Mouse (Mus musculus) heart, embryonic 12.5 days (tissue): Measurements from ENCODE around the gene Creb1. TPM values are rescaled to one million over a fixed set of nuclear protein-coding genes. Genes with fewer than 3 reads are reported as not detected.

ENCODE experiments used
- ATAC-seq: fragments of 200-750 bp; cut with Nextera tagmentation; 2 replicates; pipeline ENCODE4 v1.8.0; 2017; ENCODE audit warnings: moderate TSS enrichment, moderate library complexity; ENCODE audit not compliant: insufficient number of reproducible peaks, low FRiP score
- H3K27ac ChIP-seq: fragments of 300-500 bp; sonication (generic); 2 replicates; pipeline ENCODE4 v1.5.1; 2016; ENCODE audit warnings: mild to moderate bottlenecking, moderate library complexity; ENCODE audit not compliant: poor library complexity, severe bottlenecking
- H3K27me3 ChIP-seq: fragments of 300-500 bp; sonication (generic); replicated peaks from 2 replicates; pipeline ENCODE4 v1.6.1; 2016; ENCODE audit warnings: mild to moderate bottlenecking, moderate library complexity
- H3K36me3 ChIP-seq: fragments of 300-500 bp; sonication (generic); 2 replicates; pipeline ENCODE4 v1.6.1; 2016; ENCODE audit warnings: mild to moderate bottlenecking, moderate library complexity
- H3K4me1 ChIP-seq: fragments of 300-500 bp; sonication (generic); replicated peaks from 2 replicates; pipeline ENCODE4 v1.6.1; 2016; ENCODE audit warnings: mild to moderate bottlenecking
- H3K4me2 ChIP-seq: fragments of 300-500 bp; sonication (generic); 2 replicates; pipeline ENCODE4 v1.6.1; 2016; ENCODE audit warnings: mild to moderate bottlenecking, moderate library complexity
- H3K4me3 ChIP-seq: fragments of 300-500 bp; sonication (generic); 2 replicates; pipeline ENCODE4 v1.5.1; 2016; ENCODE audit warnings: mild to moderate bottlenecking
- H3K9ac ChIP-seq: fragments of 300-500 bp; sonication (generic); 2 replicates; pipeline ENCODE4 v1.6.1; 2016; ENCODE audit warnings: mild to moderate bottlenecking, moderate library complexity
- H3K9me3 ChIP-seq: fragments of 300-500 bp; sonication (generic); replicated peaks from 2 replicates; pipeline ENCODE4 v1.6.1; 2016; ENCODE audit warnings: mild to moderate bottlenecking, moderate library complexity
- WGBS: fragments of 180-500 bp; shearing (Covaris S2); methylation state at CpG from one replicate; pipeline ENCODE4 v1.1.7; 2016; 5-methylcytosine and 5-hydroxymethylcytosine counted together
- polyA plus RNA-seq: library from polyadenylated mRNA; unstranded; fragments of >200 nt; fragmentation: Nextera tagmentation; extraction: Ambion mirVana; gene quantifications from 2 replicates; pipeline ENCODE4 v1.2.1, GENCODE M21; 2016

Gene Creb1
- polyA plus RNA-seq, 1 experiment from 2014 or later: 28.9 TPM

DNA sequence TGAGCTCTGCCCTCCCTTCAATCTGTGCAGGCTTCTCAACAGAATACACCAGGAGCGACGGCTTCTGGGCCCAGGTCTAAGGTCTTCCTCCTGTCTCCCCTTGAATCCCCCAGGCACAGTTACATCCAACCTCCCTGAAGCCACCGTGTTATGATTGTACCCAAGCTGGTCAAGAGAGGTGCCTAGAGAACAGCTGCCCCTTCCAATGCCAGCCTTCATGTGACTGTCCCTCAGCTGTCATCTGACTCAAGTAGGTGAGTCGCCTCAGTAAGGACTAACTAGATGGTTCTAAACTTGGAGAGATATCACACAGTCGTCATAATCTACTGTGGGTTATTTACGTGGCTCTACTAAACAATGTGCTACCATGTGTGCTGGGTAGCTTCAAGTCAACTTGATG is 121.3 kb downstream of the Creb1 start:
- Histone ChIP-seq H3K4me1 (no peaks in the 10 kb centered on the region; the same call in 1 of the 2 replicates), H3K27me3 (no peaks in the 10 kb centered on the region), H3K36me3 (no peaks in the 10 kb centered on the region), H3K27ac (no peak overlapping the region), H3K4me3 (no peak overlapping the region), H3K4me2 (no peak overlapping the region), H3K9me3 (no peaks in the 10 kb centered on the region), H3K9ac (no peak overlapping the region)
- no peak for ATAC-seq
- WGBS: 86% methylated on average over 6 of the region's 6 CpGs

Other genes with a start within 250 kb of the Creb1 start
- 9.9 and 11.2 TPM in 2 replicates for gene Mettl21a, start 84.6 kb downstream of the Creb1 start, polyA plus RNA-seq
- gene Ccnyl1, start 157.8 kb downstream of the Creb1 start, polyA plus RNA-seq: 4.1 and 4.2 TPM in 2 replicates
- 1.7 and 2.0 TPM in 2 replicates for gene Fzd5, start 205.1 kb downstream of the Creb1 start, polyA plus RNA-seq